ENCODE assay signal across 8 mouse cellular contexts in the genomic region with DNA sequence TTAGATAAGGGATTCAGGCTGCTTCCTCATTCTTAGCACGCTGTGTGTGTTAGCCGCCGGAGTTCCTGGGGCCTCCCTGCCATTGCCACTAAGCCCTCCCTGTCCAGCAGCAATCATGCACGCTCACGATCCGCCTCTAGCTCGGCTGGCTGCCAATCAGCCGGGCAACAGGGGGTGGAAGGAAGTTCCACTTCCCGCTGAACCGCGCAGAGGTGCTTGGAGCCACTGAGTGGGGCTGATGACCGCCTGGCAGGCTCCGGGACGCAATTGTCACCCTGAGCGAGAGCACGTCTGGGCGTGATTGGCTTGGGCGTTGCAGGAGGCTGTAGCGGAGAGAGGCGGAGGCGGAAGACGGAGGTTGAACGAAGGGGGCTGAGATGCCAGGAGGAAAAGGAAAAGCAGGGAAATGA. TPM values are rescaled to one million over a fixed set of nuclear protein-coding genes. Genes with fewer than 3 reads are reported as not detected.
DNase-seq lines count a peak whose midpoint lies in the region; TF ChIP-seq lines count a peak whose summit lies in the region.

No protein-coding gene starts in this region.

- intact Hi-C loops in gastrocnemius, postnatal 14 days (cut with DNase I; ENCODE audit: low total_unique reads), result no loop called here
- intact Hi-C loops in left cerebral cortex, adult 2 months (cut with DNase I), result no loop called here

- DNase-seq in adrenal gland, adult 18-20 months (ENCODE audit: low spot score in 2 of 2), result peak; percentile 67 to 76
- DNase-seq in embryo, embryonic 10 days (ENCODE audit: low spot score), result peak; percentile 85
- DNase-seq in gastrocnemius, postnatal 14 days, result peak; percentile 87
- peak; percentile 6 for DNase-seq in hindlimb bud, embryonic 11.5 days (ENCODE audit: extremely low spot score, low read depth, low spot score)
- DNase-seq in left cerebral cortex, adult 2 months (ENCODE audit: extremely low spot score in 1 of 2, low spot score in 2 of 2), result peak; percentile 75 to 77
- DNase-seq in lung, postnatal 4 days, result peak; percentile 92 to 96
- DNase-seq in right cerebral cortex, adult 2 months (ENCODE audit: low spot score in 2 of 2), result peak; percentile 75 to 81
- DNase-seq in urinary bladder, adult 2 months (ENCODE audit: low spot score), result peak; percentile 71

- no peak for TF ChIP-seq CTCF in left cerebral cortex, adult 2 months (IDR thresholded peaks at IDR 0.05)

- H3K4me3 ChIP-seq in left cerebral cortex, adult 2 months, result peak overlapping the region; percentile 47

- peak overlapping the region; percentile 86 for H3K27ac ChIP-seq in left cerebral cortex, adult 2 months

RNA-seq across cellular contexts. Expression of a gene that starts 5.0 kb away (rescaled TPM):
- 1 to 10 TPM; 6.2 to 6.8 TPM for total RNA-seq in adrenal gland, adult 18-20 months (2021)
- 1 to 10 TPM; 2.2 to 2.6 TPM for total RNA-seq in gastrocnemius, postnatal 14 days (2021)
- 10 to 100 TPM; 68.2 to 75.8 TPM for total RNA-seq in left cerebral cortex, adult 2 months (2021)
- polyA plus RNA-seq in urinary bladder, adult 2 months (2012; rRNA removed), result 4.2 and 4.7 TPM in 2 replicates

Comparison
In these comparisons a context has a peak if more than half of its experiments do, and no peak if none do; other contexts are left out.
1. Peak in every context shown above with its lines: DNase-seq, H3K4me3 ChIP-seq and H3K27ac ChIP-seq.
2. DNase-seq: peak in every context shown above with its lines; median percentile 94 in lung, postnatal 4 days; 87 in gastrocnemius, postnatal 14 days; 85 in embryo, embryonic 10 days; 78 in right cerebral cortex, adult 2 months; 76 in left cerebral cortex, adult 2 months; 72 in adrenal gland, adult 18-20 months; 71 in urinary bladder, adult 2 months; 6 in hindlimb bud, embryonic 11.5 days.
3. RNA of a gene that starts 5.0 kb away (total RNA-seq): 68.2 to 75.8 TPM in left cerebral cortex, adult 2 months; 6.2 to 6.8 TPM in adrenal gland, adult 18-20 months and 2.2 to 2.6 TPM in gastrocnemius, postnatal 14 days; every median in the first group is over 4 times any median in the second.